Mouse (Mus musculus) CD4-positive helper T cell, adult 2 months (primary cell): Measurements from ENCODE around the gene Ift88.
A peak's percentile ranks its signal among the peaks of the same experiment; 100 is the strongest.

ENCODE experiments used
- DNase-seq: peaks from one replicate; pipeline ENCODE4 v3.0.0-alpha.2; 2012; ENCODE audit warnings: low read depth, missing footprints, low spot score

The Ift88 gene

DNA sequence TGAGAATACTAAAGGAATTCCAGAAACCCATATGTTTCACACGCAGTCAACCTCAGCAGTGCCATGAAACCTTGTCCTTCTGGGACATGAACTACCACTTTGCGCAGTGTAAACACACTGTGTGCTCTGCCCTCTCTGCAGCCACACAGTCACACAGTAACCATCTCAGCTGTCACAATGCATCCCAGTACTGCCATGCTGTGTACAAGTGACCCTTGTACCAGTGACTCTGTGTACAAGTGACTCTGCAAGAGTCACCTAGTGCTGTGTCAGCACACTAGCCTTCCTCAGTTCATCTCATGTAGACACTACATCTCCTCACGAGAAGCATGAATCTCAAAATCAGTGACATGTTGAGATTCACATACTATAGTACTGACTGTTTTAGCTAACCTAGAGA is 108.7 kb downstream of the Ift88 start:
- DNase-seq: no peak

DNA sequence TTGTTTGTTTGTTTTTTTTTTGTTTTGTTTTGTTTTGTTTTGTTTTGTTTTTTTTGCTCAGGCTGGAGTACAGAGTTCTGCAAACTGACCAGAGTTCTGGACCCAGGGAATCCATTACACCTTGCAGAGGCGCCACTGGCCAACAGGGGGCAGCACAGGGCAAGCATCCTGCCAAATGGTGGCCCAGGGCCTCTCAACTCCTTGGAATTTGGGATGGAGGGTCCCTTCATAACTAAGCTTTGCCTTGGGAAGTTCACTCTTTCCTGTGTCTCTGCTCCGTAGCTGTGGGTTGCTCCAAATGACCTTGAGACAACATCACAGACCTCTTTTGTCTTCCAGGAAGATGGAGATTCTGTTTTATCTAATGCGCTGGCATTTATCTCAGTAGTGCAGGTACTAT is 109.4 kb downstream of the Ift88 start:
- DNase-seq: peak; percentile 21

DNA sequence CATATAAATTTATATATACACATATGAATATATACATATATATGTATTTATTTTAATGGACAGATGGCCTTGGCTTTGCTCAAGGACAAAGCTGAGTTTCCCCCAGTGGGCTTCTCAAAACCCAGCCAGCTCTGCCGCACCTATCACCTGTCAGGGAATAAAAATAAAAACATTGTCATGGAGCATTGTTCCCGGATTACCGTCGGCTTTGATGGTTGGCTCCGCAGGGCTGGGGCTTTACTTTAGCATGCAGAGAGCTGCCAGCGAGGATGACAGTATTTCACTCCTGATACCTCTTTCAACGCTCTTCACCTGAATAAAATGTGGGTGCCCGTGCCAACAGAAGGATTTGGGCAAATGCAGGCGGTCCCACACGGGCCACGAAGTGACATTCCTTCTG is 110.0 kb downstream of the Ift88 start:
- DNase-seq: no peak

DNA sequence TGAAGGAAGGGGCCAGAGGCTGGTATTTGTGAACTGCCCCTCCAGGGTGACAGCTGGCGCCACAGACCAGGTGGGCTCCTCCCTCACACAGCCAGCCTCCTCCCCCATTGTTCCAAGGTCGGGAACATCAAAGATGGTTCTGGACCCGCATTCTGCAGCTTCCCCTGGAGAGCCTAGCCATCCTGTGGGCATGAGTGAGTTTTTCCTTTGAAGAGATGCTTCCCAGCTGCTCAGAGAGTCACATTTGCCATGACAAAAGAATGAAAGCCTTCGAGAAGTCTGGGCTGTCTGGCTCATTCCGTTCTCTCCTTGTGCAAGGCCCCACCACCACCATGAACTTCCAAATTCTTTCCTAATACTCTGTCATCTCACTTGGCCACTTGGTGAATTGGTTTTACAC is 110.5 kb downstream of the Ift88 start:
- DNase-seq: no peak

DNA sequence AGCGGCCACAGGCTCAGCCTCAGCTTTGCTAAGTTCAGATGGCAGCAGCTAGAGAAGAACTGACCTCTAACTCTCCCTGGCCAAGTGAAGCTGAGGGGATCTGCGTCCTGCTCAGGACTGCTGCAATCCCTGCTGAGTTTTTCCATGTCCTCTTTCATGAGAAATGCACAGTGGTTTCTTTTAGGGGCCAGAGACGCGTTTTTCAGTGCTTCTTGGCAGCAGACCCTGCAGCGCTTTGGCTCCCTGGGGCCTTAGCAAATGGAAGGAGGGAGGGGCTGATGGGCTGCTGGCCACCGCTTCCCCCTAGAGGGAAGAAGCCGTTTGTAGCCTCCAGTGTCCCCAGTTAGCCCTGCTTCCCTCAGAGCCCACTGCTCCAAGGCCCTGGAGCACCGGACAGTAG is 111.1 kb downstream of the Ift88 start:
- DNase-seq: no peak

DNA sequence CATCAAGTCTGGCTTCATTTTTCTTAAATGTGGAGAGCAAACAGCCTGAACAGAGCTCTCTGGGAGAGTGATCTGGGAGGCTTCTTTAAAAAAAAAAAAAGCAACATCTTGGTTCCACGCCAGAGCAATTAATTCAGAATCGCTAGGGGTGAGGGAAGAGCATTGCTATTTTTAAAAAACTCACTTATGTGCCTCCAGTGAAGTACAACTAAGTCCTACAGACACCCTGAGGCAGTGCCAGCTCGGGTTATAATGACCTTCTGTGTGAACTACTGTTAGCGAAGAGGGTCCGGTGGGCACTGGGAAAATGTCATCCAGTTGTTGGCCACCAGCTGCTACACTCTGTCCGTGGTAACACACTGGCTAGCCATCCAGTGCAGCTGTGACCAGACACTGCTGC is 111.8 kb downstream of the Ift88 start:
- DNase-seq: no peak

DNA sequence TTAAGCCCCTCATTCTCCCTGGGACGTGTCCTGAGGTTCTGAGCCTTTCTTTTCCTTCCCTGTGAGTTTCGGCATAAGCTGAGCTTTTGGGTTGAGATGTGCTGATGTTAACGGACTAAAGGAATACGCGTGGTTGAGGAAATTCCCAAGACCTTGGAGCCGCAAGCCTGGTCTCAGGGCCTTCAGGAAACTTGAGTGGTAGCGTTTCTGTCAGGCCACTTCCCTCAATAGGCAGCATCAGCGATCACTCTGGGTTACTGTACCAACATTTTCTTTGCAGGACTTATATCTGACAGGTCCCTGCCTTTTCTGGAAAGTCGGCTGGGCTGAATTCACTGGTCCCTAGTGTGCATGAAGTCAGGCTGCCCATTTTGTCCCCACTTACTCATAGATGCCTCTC is 113.0 kb downstream of the Ift88 start:
- DNase-seq: no peak

DNA sequence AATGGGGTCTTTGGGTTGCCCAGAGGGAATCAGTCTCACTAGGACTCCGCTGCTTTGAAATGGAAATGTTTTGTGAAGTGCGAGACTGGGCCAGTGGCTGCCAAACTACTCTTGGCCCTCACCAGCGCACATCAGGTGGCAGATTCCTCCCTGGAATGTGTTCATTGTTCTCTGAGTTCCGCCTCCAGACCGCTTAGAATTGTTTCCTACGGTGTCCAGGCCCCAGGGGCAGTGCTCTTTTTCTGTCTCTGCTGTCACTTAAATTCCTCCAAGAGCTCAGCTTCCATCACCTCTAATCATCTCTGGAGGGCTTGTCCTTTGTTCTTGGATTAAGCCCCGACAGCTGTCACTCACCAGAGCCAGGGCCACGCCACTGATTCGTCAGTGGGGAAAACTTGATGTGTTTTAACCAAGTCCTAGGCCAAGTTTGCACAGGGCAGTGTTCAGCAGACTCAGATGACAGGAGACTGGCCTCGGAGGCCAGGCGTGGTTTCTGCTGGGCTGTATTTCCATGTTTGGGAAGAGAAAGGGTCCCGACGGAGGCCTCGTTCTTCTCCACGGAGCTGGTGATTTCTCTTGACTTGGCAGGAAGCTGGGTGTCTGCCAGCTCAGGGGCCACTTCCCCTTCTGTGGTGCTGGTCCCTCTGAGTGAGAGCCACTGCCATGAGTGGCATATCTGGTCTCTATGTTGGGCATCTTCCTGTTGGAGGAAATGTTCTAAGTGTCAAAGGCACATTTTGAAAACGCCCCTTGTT is 113.6 kb downstream of the Ift88 start:
- DNase-seq: no peak

DNA sequence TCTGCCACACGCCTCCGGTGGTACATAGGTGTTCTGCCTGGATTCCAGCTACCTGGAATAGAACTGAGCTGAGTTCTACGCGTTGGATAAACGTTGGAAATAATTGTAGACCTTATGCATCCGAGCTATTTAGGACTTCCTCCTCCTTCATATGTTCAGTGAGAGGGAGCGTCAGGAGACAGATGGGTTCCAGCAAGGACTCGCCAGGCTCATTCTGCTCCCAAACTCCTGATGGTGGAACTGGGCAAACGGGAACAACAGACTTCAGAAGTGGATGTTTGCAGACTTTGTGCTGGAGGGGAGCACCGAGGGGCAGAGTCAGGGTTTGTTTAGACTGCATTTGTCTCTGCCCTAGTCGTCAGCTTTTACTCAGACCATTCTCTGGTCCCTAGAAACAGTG is 116.8 kb downstream of the Ift88 start:
- no peak for DNase-seq

DNA sequence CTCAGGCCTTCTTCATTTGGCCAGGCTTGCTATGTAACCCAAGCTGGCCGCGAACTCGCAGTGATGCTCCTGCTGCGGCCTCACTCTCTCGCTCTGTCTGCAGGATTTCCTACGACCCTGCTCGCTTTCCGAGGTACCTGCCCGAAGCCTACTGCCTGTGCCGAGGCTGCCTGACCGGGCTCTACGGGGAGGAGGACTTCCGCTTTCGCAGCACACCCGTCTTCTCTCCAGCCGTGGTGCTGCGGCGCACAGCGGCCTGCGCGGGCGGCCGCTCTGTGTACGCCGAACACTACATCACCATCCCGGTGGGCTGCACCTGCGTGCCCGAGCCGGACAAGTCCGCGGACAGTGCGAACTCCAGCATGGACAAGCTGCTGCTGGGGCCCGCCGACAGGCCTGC is 118.4 kb downstream of the Ift88 start:
- DNase-seq: no peak

DNA sequence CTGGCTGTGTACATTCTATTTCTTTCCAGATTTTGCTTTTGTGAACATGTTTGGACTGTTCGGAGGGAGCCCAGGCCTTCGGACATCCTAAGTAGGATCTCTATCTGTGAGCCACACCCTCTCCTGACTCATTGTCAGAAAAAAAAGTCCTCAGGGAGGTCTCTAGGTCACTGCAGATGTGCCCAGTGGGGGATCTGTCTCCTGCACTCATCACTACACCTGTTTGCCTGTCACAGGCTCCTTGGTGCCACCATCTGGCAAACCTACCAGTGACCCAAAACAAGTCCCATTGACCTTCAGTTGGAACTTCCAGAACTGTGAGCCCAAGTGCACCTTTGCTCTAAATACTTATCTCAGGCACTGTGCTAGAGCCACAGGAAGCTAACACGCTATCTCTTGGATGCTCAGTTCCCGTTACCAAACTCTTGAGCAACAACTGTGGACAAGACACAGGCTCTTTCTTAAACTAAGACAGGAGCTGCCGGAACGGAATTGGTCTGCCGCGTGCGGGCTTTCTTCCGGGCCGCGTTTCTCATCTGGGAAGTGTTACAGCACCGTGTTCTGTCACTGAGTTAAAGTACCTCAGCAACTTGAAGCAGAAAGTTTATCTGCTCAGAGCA is 119.7 kb downstream of the Ift88 start:
- DNase-seq: no peak

DNA sequence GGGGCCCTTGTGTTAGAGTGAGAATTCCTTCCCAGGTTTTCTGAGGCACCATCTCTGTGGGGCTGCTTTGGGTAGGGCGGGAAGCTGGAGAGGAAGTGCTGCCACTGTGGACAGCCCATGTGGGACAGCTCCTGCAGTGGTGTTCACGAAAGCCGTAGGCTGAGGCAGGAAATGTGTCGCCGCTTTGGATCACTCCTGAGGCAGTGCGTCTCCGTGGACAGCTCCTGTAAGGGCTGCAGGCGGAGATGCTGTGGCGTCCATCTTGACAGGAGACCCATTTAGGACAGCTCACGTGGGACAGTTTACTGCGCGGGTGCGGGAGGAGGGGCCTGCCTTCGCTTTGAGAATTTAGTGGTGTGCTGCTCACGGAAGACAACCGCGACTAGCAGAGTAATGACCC is 121.7 kb downstream of the Ift88 start:
- DNase-seq: no peak

DNA sequence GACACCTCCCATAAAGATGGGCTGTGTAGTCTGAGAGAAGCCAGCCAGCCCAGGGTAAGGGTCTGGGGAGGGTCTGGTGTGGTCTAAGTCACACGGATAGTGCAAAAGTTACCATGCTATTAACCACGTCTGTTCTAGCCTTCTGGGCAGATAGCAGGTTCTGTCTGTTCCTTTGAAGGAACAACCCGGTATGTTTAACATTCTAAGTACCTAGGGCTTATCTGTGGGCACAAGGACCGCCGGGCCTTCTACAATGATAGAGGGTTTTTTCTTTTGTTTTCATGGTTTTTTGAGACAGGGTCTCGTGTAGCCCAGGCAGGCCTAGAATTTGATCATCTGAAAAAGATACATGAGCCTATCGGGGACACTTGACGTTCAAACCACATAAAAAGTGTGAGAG is 122.3 kb downstream of the Ift88 start:
- DNase-seq: no peak

DNA sequence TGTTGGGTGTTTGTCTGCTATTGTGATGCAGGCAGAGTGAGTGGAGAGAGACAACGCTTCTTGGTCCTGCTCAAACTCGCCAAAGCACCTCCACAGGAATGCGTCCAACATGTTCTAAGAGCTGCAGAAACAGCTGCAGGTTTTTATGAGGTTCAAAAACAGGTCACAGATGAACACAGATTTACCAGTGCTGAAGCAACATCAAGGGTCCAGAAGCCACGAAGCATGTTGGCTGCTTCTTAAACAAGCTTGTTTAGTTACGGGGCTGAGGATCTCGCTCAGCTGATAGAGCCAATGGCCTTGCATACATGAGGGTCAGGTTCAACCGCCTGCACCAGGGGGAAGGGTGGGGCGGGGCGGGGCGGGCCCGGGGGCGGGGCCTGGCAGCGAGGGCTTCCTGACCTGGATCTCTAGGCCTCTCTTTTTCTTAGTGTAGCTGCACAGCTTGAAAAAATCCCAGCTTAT is 122.7 kb downstream of the Ift88 start:
- no peak for DNase-seq

DNA sequence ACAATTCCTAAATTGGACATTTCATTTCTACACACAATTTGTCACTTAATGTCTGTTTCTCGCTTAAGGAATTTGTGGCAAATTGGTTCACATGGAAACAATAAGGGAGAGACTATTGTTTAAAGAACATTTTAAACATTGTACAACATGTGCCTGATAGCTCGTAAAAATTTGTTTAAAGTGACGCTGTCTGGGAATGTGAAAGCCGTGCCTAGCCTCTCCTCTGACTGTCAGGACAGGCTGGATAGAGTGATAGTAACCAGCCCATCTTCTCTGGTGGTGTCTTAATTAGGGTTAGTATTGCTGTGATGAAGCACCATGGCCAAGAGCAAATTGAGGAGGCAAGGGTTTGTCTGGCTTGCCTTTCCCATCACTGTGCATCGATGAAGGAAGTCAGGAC is 123.2 kb downstream of the Ift88 start:
- no peak for DNase-seq

DNA sequence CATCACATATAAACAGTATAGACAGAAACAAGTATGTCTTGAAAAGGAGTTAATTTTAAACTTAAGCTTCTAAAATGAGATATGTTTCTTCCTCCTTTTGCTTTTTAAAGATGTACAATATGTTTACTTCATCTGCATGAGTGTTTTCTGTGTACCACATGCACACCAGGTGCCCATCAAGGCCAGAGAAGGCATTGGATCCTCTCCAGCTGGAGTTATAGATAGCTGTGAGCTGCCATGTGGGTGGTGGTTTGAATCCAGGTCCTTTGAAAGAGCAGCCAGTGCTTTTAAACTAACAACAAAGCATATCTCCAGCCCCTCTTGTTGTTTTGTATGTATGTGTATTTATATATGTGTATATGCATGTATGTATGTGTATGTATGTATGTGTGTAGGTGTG is 129.1 kb downstream of the Ift88 start:
- DNase-seq: no peak

DNA sequence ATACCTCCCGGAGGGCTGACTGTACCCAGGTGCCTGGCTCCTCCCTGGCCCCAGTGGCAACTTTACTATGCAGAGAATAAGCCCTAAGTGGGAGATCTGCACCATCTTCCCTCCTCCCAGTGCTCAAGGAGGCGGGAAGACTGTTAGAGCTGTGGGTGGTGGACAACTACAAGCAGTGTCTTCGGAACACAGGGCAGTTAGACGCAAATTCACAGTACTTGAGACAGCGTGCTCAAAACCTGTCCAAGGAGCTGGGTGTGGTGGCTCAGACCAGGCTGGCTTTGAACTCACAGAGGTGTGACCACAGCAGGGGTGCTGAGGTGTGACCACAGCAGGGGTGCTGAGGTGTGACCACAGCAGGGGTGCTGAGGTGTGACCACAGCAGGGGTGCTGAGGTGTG is 130.6 kb downstream of the Ift88 start:
- DNase-seq: no peak

DNA sequence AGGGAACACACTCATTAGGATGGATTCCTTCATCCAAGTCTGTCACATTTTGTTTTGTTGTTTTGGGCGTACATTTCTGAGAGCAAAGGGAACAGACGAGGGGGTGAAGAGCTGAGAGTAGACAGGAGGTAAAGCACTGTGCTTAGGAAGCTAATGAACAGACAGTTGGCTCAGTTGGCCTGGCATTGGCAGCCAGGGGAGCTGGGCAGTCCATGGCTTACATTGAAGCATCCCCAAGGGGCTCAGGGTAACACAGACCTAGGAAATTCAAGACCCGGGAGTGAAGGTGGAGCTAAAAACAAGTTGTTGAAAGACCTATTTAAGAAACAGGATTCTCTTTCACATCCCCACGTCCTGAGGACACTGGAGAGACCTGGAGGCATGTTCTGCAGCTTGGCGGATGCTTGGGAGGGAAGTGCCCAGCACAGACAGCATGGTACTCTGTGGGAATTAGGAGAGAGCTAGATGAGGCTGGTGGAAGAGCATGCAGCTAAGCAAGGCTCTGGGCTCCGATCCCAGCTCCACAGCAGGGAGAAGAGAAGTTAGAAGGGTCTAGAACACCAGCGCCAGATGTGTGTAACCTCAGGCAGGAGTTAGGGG is 131.7 kb downstream of the Ift88 start:
- no peak for DNase-seq

DNA sequence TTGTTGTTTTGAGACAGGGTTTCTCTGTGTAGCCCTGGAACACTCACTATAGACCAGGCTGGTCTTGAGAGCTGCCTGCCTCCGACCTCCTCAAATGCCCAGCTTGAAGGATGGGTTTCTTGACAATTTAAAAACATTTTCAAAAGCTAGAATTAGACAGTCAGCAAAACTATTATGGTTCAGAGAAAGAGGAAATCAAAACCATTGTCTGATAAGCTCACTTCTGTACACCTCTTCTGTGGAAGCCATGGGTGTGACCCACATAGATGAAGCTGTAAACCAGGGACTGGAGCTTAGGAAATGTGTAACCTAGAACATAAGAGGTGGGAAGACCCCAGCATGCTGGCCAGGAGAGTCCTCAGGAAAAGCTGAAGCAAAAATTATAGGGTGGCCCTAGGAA is 133.1 kb downstream of the Ift88 start:
- no peak for DNase-seq

DNA sequence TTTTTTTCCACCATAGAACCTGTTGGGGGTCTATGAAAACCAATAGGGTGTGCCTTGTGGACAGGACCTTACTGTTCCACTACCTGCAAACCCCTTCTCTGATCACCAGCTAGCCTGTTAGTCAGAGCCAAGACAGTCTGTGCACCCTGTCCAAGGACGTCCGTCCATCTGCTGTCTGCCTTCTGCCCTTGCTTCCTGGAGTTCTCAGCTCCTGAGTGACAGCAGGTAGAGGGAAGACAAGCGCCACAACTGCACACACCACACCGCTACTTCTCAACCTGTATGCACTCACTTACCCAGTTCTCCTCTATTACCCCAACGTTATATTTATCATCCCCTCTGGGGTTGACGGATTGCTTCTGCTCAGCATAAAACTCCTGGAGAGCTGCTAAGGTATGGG is 141.8 kb downstream of the Ift88 start:
- DNase-seq: no peak
